Comparison of ENCODE assay signal across 31 mouse cellular contexts in the genomic region with DNA sequence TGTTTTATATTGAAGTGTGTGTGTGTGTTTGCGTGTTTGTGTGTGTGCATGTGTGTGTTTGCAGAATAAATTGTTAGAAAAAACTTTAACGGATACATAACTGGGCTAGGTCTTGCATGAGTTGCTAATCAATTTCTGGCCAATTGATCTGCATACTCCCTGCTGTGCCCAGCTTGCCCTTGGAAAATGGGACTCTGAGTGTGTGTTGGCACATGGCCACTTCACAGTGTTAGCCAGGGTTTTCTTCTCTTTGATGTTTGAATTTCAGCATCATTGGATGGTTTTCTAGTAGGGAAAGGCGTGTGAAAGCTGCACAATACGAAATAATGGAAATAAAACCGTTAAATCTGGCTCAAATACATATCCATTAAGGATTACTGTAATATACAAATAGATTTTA. TPM values are rescaled to one million over a fixed set of nuclear protein-coding genes. Genes with fewer than 3 reads are reported as not detected.
A peak's percentile ranks its signal among the peaks of the same experiment; 100 is the strongest.
DNase-seq lines count a peak whose midpoint lies in the region; ATAC-seq and TF ChIP-seq lines count a peak whose summit lies in the region.
"Had no signal": no experiment of that assay in that cellular context is flagged by ENCODE, and none has a peak within 500 bp of the region (broad histone marks: within the 10 kb centered on the region; RNA-seq: fewer than 3 reads in every experiment).

No protein-coding gene starts in this region.

- H3K4me3 ChIP-seq in hindbrain, postnatal 0 days (ENCODE audit: low read length) = no peak overlapping the region
- H3K4me3 ChIP-seq in hindbrain, embryonic 10.5 days = no peak overlapping the region
- no peak overlapping the region for H3K4me3 ChIP-seq in midbrain, postnatal 0 days (ENCODE audit: low read depth, low read length)
- H3K4me3 ChIP-seq in midbrain, embryonic 13.5 days (replicated peaks) = no peak overlapping the region
- H3K4me3 ChIP-seq: embryonic facial prominence, embryonic 10.5 days; embryonic facial prominence, embryonic 15.5 days; forebrain, embryonic 12.5 days; gastrocnemius, adult 2 months; heart, embryonic 12.5 days; hindbrain, embryonic 15.5 days; kidney, embryonic 15.5 days; liver, embryonic 15.5 days; lung, embryonic 15.5 days; midbrain, embryonic 10.5 days had no signal

- no peaks in the 10 kb centered on the region for H3K9me3 ChIP-seq in hindbrain, postnatal 0 days (ENCODE audit: low read length)
- H3K9me3 ChIP-seq in hindbrain, embryonic 10.5 days = no peaks in the 10 kb centered on the region
- H3K9me3 ChIP-seq in midbrain, postnatal 0 days (ENCODE audit: low read length) = no peaks in the 10 kb centered on the region
- no peaks in the 10 kb centered on the region for H3K9me3 ChIP-seq in midbrain, embryonic 13.5 days
- H3K9me3 ChIP-seq: embryonic facial prominence, embryonic 10.5 days; embryonic facial prominence, embryonic 15.5 days; forebrain, embryonic 12.5 days; heart, embryonic 12.5 days; hindbrain, embryonic 15.5 days; kidney, embryonic 15.5 days; liver, embryonic 15.5 days; lung, embryonic 15.5 days; midbrain, embryonic 10.5 days had no signal

- no peaks in the 10 kb centered on the region for H3K27me3 ChIP-seq in hindbrain, postnatal 0 days (ENCODE audit: insufficient read depth, low read length)
- H3K27me3 ChIP-seq in hindbrain, embryonic 10.5 days (ENCODE audit: insufficient read depth, poor library complexity, severe bottlenecking) = no peaks in the 10 kb centered on the region
- H3K27me3 ChIP-seq in midbrain, postnatal 0 days (ENCODE audit: insufficient read depth, low read length) = no peaks in the 10 kb centered on the region
- no peaks in the 10 kb centered on the region for H3K27me3 ChIP-seq in midbrain, embryonic 13.5 days
- H3K27me3 ChIP-seq: embryonic facial prominence, embryonic 15.5 days; heart, embryonic 12.5 days; hindbrain, embryonic 15.5 days; kidney, embryonic 15.5 days; liver, embryonic 15.5 days; lung, embryonic 15.5 days had no signal

- WGBS in hindbrain, postnatal 0 days = 62% methylated on average over 5 of the region's 5 CpGs
- 86% methylated on average over 5 of the region's 5 CpGs for WGBS in hindbrain, embryonic 10.5 days
- WGBS in midbrain, postnatal 0 days = 71% methylated on average over 5 of the region's 5 CpGs
- WGBS in midbrain, embryonic 13.5 days = 82% methylated on average over 5 of the region's 5 CpGs

- no peak for ATAC-seq in hindbrain, postnatal 0 days
- no peak for ATAC-seq in midbrain, postnatal 0 days (ENCODE audit: low FRiP score)
- no peak for ATAC-seq in midbrain, embryonic 13.5 days

- no peak for TF ChIP-seq CTCF in hindbrain, postnatal 0 days (IDR thresholded peaks at IDR 0.05; ENCODE audit: low read depth)
- no peak for TF ChIP-seq CTCF in midbrain, postnatal 0 days (IDR thresholded peaks at IDR 0.05)

- H3K4me2 ChIP-seq in hindbrain, postnatal 0 days (ENCODE audit: low read depth, low read length) = no peak overlapping the region
- H3K4me2 ChIP-seq in midbrain, postnatal 0 days (ENCODE audit: low read depth, low read length, poor library complexity, severe bottlenecking) = no peak overlapping the region
- H3K4me2 ChIP-seq in midbrain, embryonic 13.5 days (replicated peaks) = no peak overlapping the region
- H3K4me2 ChIP-seq: embryonic facial prominence, embryonic 15.5 days; forebrain, embryonic 12.5 days; heart, embryonic 12.5 days; hindbrain, embryonic 15.5 days; kidney, embryonic 15.5 days; liver, embryonic 15.5 days; lung, embryonic 15.5 days had no signal

- H3K4me1 ChIP-seq in hindbrain, postnatal 0 days (ENCODE audit: insufficient read depth, low read length) = no peaks in the 10 kb centered on the region
- no peaks in the 10 kb centered on the region for H3K4me1 ChIP-seq in hindbrain, embryonic 10.5 days (replicated peaks)
- no peaks in the 10 kb centered on the region for H3K4me1 ChIP-seq in midbrain, postnatal 0 days (ENCODE audit: insufficient read depth, low read length)
- 0 out of 2 replicates have a peak, but pooled peaks cover 5% of the 10 kb centered on the region for H3K4me1 ChIP-seq in midbrain, embryonic 13.5 days (replicated peaks)
- H3K4me1 ChIP-seq: embryonic facial prominence, embryonic 10.5 days; embryonic facial prominence, embryonic 15.5 days; forebrain, embryonic 12.5 days; heart, embryonic 12.5 days; lung, embryonic 15.5 days; midbrain, embryonic 10.5 days had no signal

- H3K36me3 ChIP-seq in hindbrain, postnatal 0 days (ENCODE audit: insufficient read depth, low read length) = no peaks in the 10 kb centered on the region
- no peaks in the 10 kb centered on the region for H3K36me3 ChIP-seq in hindbrain, embryonic 10.5 days
- H3K36me3 ChIP-seq in midbrain, postnatal 0 days (ENCODE audit: insufficient read depth, low read length) = no peaks in the 10 kb centered on the region
- no peaks in the 10 kb centered on the region for H3K36me3 ChIP-seq in midbrain, embryonic 13.5 days
- H3K36me3 ChIP-seq: embryonic facial prominence, embryonic 10.5 days; embryonic facial prominence, embryonic 15.5 days; forebrain, embryonic 12.5 days; heart, embryonic 12.5 days; hindbrain, embryonic 15.5 days; kidney, embryonic 15.5 days; liver, embryonic 15.5 days; lung, embryonic 15.5 days; midbrain, embryonic 10.5 days had no signal

- peak; percentile 19 for DNase-seq in adrenal gland, postnatal 14 days
- no peak for DNase-seq in adrenal gland, adult (ENCODE audit: inconsistent age in 2 of 2, low spot score in 1 of 2)
- DNase-seq in hindbrain, postnatal 0 days (ENCODE audit: low spot score) = peak; percentile 25
- DNase-seq in hindbrain, embryonic 10.5 days (ENCODE audit: low spot score) = no peak
- DNase-seq in midbrain, postnatal 0 days (ENCODE audit: low spot score) = peak; percentile 9
- no peak for DNase-seq in urinary bladder, adult 2 months (ENCODE audit: low spot score)
- DNase-seq: adrenal gland, adult 8-10 months; cerebellum, adult 2 months; cerebellum, postnatal 25 days; gastrocnemius, adult 2 months; gastrocnemius, postnatal 36 days; heart, adult 18-20 months; kidney, adult 18-20 months; kidney, postnatal 25 days; retina, postnatal 1 day; spleen, adult 18-20 months; thymus, postnatal 25 days had no signal

- no peak overlapping the region for H3K9ac ChIP-seq in hindbrain, postnatal 0 days (replicated peaks; ENCODE audit: low read length)
- H3K9ac ChIP-seq in midbrain, postnatal 0 days (replicated peaks; ENCODE audit: low read length, poor library complexity, severe bottlenecking) = no peak overlapping the region
- no peak overlapping the region for H3K9ac ChIP-seq in midbrain, embryonic 13.5 days (replicated peaks)
- H3K9ac ChIP-seq: embryonic facial prominence, embryonic 15.5 days; forebrain, embryonic 12.5 days; heart, embryonic 12.5 days; hindbrain, embryonic 15.5 days; kidney, embryonic 15.5 days; liver, embryonic 15.5 days; lung, embryonic 15.5 days had no signal

- H3K27ac ChIP-seq in hindbrain, postnatal 0 days = no peak overlapping the region
- H3K27ac ChIP-seq in hindbrain, embryonic 10.5 days = no peak overlapping the region
- no peak overlapping the region for H3K27ac ChIP-seq in midbrain, postnatal 0 days (ENCODE audit: low read depth, low read length)
- no peak overlapping the region for H3K27ac ChIP-seq in midbrain, embryonic 13.5 days
- H3K27ac ChIP-seq: embryonic facial prominence, embryonic 10.5 days; embryonic facial prominence, embryonic 15.5 days; forebrain, embryonic 12.5 days; gastrocnemius, adult 2 months; hindbrain, embryonic 15.5 days; liver, embryonic 15.5 days; lung, embryonic 15.5 days; midbrain, embryonic 10.5 days had no signal

RNA-seq across cellular contexts. Expression of a gene that starts 24.3 kb away (rescaled TPM):
- 1.2 TPM in 2 replicates for total RNA-seq in adrenal gland, postnatal 14 days (2021)
- total RNA-seq in hindbrain, postnatal 0 days (2014; rRNA removed) = 4.5 and 4.7 TPM in 2 replicates
- 2.4 and 2.9 TPM in 2 replicates for polyA plus RNA-seq in hindbrain, postnatal 0 days (2015; fragmentation: Nextera tagmentation; extraction: Ambion mirVana)
- polyA plus RNA-seq in hindbrain, embryonic 10.5 days (2016; fragmentation: Nextera tagmentation; extraction: Ambion mirVana) = 0.49 and 0.67 TPM in 2 replicates
- total RNA-seq in midbrain, postnatal 0 days (2014; rRNA removed) = 4.8 and 5.6 TPM in 2 replicates
- polyA plus RNA-seq in midbrain, postnatal 0 days (2015; fragmentation: Nextera tagmentation; extraction: Ambion mirVana) = 2.0 and 2.2 TPM in 2 replicates
- polyA plus RNA-seq in midbrain, embryonic 13.5 days (2015; fragmentation: Nextera tagmentation; extraction: Ambion mirVana) = 0.76 and 1.3 TPM in 2 replicates
- polyA plus RNA-seq in urinary bladder, adult 2 months (2012; rRNA removed) = 0.09 and 0.18 TPM in 2 replicates
- total RNA-seq: heart, adult 18-20 months; hematopoietic stem cell, adult 5-6 weeks; megakaryocyte progenitor cell, adult 5-6 weeks; MEL; monocyte, adult 5-6 weeks had no signal

Comparison
In these comparisons a context has a peak if more than half of its experiments do, and no peak if none do; other contexts are left out.
1. DNase-seq: peak in adrenal gland, postnatal 14 days (single experiment), hindbrain, postnatal 0 days (single experiment) and midbrain, postnatal 0 days (single experiment); none in adrenal gland, adult (0 of 2), hindbrain, embryonic 10.5 days (single experiment) and urinary bladder, adult 2 months (single experiment).